Mouse (Mus musculus): Measurements from ENCODE around the gene Urod.

- TF ChIP-seq POLR2A (IDR thresholded peaks at IDR 0.05; ENCODE audit: borderline replicate concordance, extremely low read depth, low read depth, low read length) = no peak
- TF ChIP-seq CTCF (IDR thresholded peaks at IDR 0.05; ENCODE audit: insufficient read depth, low read length) = no peak
Observed at GRCm38 (mm10) chr4:117005611-117006400, 11.6 kb upstream of the Urod start.

Measured in lung, adult 2 months (tissue).